Mouse (Mus musculus) CD4-positive, CD25-positive, alpha-beta regulatory T cell, adult 2 months (primary cell): ENCODE data around the gene Fndc3a.

Experiments used
- DNase-seq: peaks from one replicate; pipeline ENCODE4 v3.0.0-alpha.2; 2012; ENCODE audit warnings: low read depth, low spot score

Fndc3a gene

GRCm38 (mm10) chr14:72709710-72710340 is at the start of gene Fndc3a:
Fndc3a (minus strand) TSS chr14:72710003.
- DNase-seq: peak; percentile 92

- peak; percentile 62 for DNase-seq
Measured at GRCm38 (mm10) chr14:72752893-72753292, 43.1 kb upstream of the Fndc3a start.

- no peak for DNase-seq
Measured at GRCm38 (mm10) chr14:72750426-72751182, 40.8 kb upstream of the Fndc3a start.

- no peak for DNase-seq
Measured at GRCm38 (mm10) chr14:72748331-72748730, 38.5 kb upstream of the Fndc3a start.

- no peak for DNase-seq
Measured at GRCm38 (mm10) chr14:72741667-72742066, 31.9 kb upstream of the Fndc3a start.

- DNase-seq: no peak
Measured at GRCm38 (mm10) chr14:72740336-72740735, 30.5 kb upstream of the Fndc3a start.

- no peak for DNase-seq
Measured at GRCm38 (mm10) chr14:72739484-72740208, 29.8 kb upstream of the Fndc3a start.

- no peak for DNase-seq
Measured at GRCm38 (mm10) chr14:72738776-72739175, 29.0 kb upstream of the Fndc3a start.

GRCm38 (mm10) chr14:72738217-72738616 is 28.4 kb upstream of the Fndc3a start:
- no peak for DNase-seq

GRCm38 (mm10) chr14:72725865-72726264 is 16.1 kb upstream of the Fndc3a start:
- DNase-seq: no peak

GRCm38 (mm10) chr14:72722274-72723053 is 12.7 kb upstream of the Fndc3a start:
- no peak for DNase-seq

- DNase-seq: no peak
Measured at GRCm38 (mm10) chr14:72716175-72716574, 6.4 kb upstream of the Fndc3a start.

- no peak for DNase-seq
Measured at GRCm38 (mm10) chr14:72711130-72711529, 1.3 kb upstream of the Fndc3a start.

GRCm38 (mm10) chr14:72710341-72711027 is 681 bp upstream of the Fndc3a start:
- DNase-seq: peak; percentile 76

- DNase-seq: peak; percentile 85
Measured at GRCm38 (mm10) chr14:72709091-72709709, 603 bp downstream of the Fndc3a start.

GRCm38 (mm10) chr14:72708581-72708991 is 1.2 kb downstream of the Fndc3a start:
- peak; percentile 38 for DNase-seq

- DNase-seq: no peak
Measured at GRCm38 (mm10) chr14:72700056-72700455, 9.7 kb downstream of the Fndc3a start.

- DNase-seq: peak; percentile 16
Measured at GRCm38 (mm10) chr14:72691406-72691805, 18.4 kb downstream of the Fndc3a start.

- no peak for DNase-seq
Measured at GRCm38 (mm10) chr14:72689525-72689924, 20.3 kb downstream of the Fndc3a start.

GRCm38 (mm10) chr14:72684857-72685370 is 24.9 kb downstream of the Fndc3a start:
- no peak for DNase-seq
